Mouse (Mus musculus) neural tube, embryonic 15.5 days (tissue): ENCODE measurements around the gene Arhgef28. TPM values are rescaled to one million over a fixed set of nuclear protein-coding genes. Genes with fewer than 3 reads are reported as not detected.
A peak's percentile ranks its signal among the peaks of the same experiment; 100 is the strongest.

Source experiments
- ATAC-seq: fragments of 200-750 bp; cut with Nextera tagmentation; 2 replicates; pipeline ENCODE4 v1.8.0; 2017; ENCODE audit warnings: mild to moderate bottlenecking, moderate TSS enrichment, moderate library complexity; ENCODE audit not compliant: low FRiP score
- H3K27ac ChIP-seq: fragments of 300-500 bp; sonication (generic); replicated peaks from 2 replicates; pipeline ENCODE4 v1.5.1; 2015; ENCODE audit warnings: mild to moderate bottlenecking, inconsistent platforms
- H3K27me3 ChIP-seq: fragments of 300-500 bp; sonication (generic); replicated peaks from 2 replicates; pipeline ENCODE4 v1.6.1; 2015; ENCODE audit warnings: inconsistent platforms
- H3K36me3 ChIP-seq: fragments of 300-500 bp; sonication (generic); 2 replicates; pipeline ENCODE4 v1.6.1; 2015; ENCODE audit warnings: inconsistent platforms
- H3K4me1 ChIP-seq: fragments of 300-500 bp; sonication (generic); 2 replicates; pipeline ENCODE4 v1.6.1; 2015; ENCODE audit warnings: inconsistent platforms
- H3K4me2 ChIP-seq: fragments of 300-500 bp; sonication (generic); 2 replicates; pipeline ENCODE4 v1.6.1; 2015; ENCODE audit warnings: inconsistent platforms, mild to moderate bottlenecking, moderate library complexity
- H3K4me3 ChIP-seq: fragments of 300-500 bp; sonication (generic); replicated peaks from 2 replicates; pipeline ENCODE4 v1.5.1; 2015; ENCODE audit warnings: mild to moderate bottlenecking, inconsistent platforms
- H3K9ac ChIP-seq: fragments of 300-500 bp; sonication (generic); replicated peaks from 2 replicates; pipeline ENCODE4 v1.6.1; 2015; ENCODE audit warnings: mild to moderate bottlenecking, inconsistent platforms
- H3K9me3 ChIP-seq: fragments of 300-500 bp; sonication (generic); replicated peaks from 2 replicates; pipeline ENCODE4 v1.6.1; 2016; ENCODE audit warnings: inconsistent platforms
- WGBS: fragments of 180-500 bp; shearing (Covaris S2); methylation state at CpG from one replicate; pipeline ENCODE4 v1.1.7; 2015; ENCODE audit warnings: mixed read lengths; 5-methylcytosine and 5-hydroxymethylcytosine counted together
- polyA plus RNA-seq: library from polyadenylated mRNA; unstranded; fragments of >200 nt; fragmentation: Nextera tagmentation; extraction: Ambion mirVana; gene quantifications from 2 replicates; pipeline ENCODE4 v1.2.1, GENCODE M21; 2015

Gene Arhgef28
- polyA plus RNA-seq, 1 experiment from 2014 or later = 31.0 TPM

DNA sequence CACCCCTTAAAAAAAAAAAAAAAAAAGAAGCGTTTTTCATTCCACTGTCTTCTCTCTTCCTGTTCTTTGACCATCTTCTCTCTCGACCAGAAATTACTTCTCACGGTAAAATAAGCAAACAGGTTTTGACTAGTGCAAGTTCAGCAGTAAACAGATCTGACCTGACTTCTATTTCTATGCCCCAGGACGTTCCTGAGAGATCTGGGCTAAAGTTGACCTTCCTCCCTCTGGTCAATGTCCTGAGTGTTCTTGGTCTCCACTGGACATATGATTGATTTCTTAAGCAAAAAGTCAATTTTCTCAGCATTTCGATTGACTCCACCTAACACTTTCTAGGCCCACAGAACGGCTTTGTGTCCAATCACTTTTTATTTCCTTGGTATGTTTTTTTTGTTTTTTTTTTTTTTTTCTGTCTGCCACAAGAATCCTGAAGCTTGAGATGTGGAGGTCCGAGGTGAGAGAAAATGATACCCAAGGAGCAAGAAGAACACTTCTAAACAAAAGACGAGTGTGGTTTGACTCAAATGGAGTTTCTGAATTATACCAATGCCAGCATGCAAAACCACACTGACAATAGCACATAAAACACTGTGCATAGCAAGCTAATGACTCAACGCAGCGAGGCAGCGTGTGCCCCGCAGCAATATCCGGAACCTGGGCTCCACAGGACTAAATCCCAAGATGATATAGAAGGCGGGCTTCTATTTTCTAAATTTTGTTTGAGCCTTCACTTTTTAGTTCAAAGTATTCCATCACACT is 278.7 kb downstream of the Arhgef28 start:
- no peaks in the 10 kb centered on the region for H3K9me3 ChIP-seq
- H3K27me3 ChIP-seq = no peaks in the 10 kb centered on the region
- H3K4me3 ChIP-seq = no peak overlapping the region
- 26% methylated on average over 14 of the region's 14 CpGs for WGBS
- peak overlapping the region; percentile 19; the same call in 1 of the 2 replicates for H3K4me2 ChIP-seq
- no peak overlapping the region for H3K27ac ChIP-seq
- H3K9ac ChIP-seq = no peak overlapping the region
- H3K36me3 ChIP-seq = no peaks in the 10 kb centered on the region
- peaks cover 25% of the 10 kb centered on the region for H3K4me1 ChIP-seq
- no peak for ATAC-seq

- H3K4me2 ChIP-seq = no peak overlapping the region
- no peaks in the 10 kb centered on the region for H3K36me3 ChIP-seq
- H3K9me3 ChIP-seq = no peaks in the 10 kb centered on the region
- no peak overlapping the region for H3K27ac ChIP-seq
- H3K4me1 ChIP-seq = peaks cover 25% of the 10 kb centered on the region
- H3K4me3 ChIP-seq = no peak overlapping the region
- no peak overlapping the region for H3K9ac ChIP-seq
- H3K27me3 ChIP-seq = no peaks in the 10 kb centered on the region
- no peak for ATAC-seq
- WGBS = 89% methylated on average over 10 of the region's 10 CpGs
Observed at GRCm38 (mm10) chr13:97926371-97926770, 279.9 kb downstream of the Arhgef28 start.

DNA sequence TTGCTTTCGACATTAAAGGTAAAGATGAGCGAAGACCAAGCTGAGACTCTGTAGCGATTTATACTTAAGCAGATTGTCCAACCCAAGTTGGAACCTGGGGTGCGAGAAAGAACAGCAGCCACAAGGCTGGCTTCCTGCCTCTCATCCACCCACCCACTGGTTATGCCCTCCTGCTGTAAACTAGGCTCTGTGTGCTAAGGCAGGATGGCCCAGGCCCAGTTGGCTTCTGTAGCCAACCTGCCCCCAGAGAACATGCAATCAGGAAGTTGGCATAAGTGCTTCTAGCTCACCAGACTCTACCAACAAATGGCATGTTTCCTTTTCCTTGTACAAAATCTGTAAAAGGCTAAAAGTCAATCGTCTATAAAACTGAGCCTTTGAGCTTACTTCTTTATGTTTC is 283.2 kb downstream of the Arhgef28 start:
- H3K9me3 ChIP-seq = no peaks in the 10 kb centered on the region
- no peak overlapping the region for H3K27ac ChIP-seq
- WGBS = 94% methylated on average over 5 of the region's 5 CpGs
- no peaks in the 10 kb centered on the region for H3K27me3 ChIP-seq
- H3K9ac ChIP-seq = no peak overlapping the region
- no peaks in the 10 kb centered on the region for H3K36me3 ChIP-seq
- peaks cover 24% of the 10 kb centered on the region for H3K4me1 ChIP-seq
- H3K4me2 ChIP-seq = no peak overlapping the region
- no peak for ATAC-seq
- H3K4me3 ChIP-seq = no peak overlapping the region

GRCm38 (mm10) chr13:97919590-97919989 is 286.6 kb downstream of the Arhgef28 start:
- no peak overlapping the region for H3K4me3 ChIP-seq
- no peaks in the 10 kb centered on the region for H3K36me3 ChIP-seq
- ATAC-seq = no peak
- H3K4me1 ChIP-seq = peaks cover 22% of the 10 kb centered on the region
- 21% methylated on average over 8 of the region's 8 CpGs for WGBS
- H3K9me3 ChIP-seq = no peaks in the 10 kb centered on the region
- H3K4me2 ChIP-seq = no peak overlapping the region
- H3K27ac ChIP-seq = no peak overlapping the region
- H3K9ac ChIP-seq = no peak overlapping the region
- no peaks in the 10 kb centered on the region for H3K27me3 ChIP-seq

DNA sequence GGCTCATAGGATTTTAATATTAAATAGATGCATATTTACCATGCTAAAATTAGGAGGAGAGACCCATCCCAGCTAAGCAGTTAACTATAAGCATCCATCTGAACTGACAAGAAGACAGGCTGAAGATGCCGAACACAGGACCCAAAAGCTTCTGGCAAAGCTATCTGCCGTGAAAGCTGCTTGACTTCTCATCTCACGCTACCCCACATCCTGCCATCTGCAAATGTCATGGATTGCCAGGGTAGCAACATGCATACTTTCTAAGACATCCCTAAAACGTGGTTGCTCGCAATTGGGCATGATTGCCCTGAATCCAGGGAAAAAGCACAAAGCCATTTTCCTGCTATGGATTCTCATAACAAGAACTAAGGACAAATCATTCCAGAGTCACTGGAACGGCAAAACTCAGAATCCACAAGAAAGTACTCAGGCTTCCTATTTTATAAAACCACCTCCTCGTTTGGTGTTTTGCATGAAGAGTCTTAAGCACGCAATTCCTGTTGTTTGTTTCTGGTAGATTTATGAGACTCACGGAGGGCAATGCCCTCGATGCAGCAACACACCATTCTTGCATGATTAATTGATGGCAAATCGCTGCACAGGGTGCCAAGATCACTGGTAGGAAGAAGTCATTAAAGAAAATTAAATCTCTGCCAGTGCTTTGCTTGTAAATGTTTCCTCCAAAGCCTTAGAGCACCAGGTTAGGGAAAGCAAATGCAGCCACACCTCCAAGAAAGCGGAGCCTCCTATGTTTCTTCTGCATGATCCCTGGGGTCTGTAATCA is 287.9 kb downstream of the Arhgef28 start:
- H3K9ac ChIP-seq = no peak overlapping the region
- no peak overlapping the region for H3K4me3 ChIP-seq
- 31% methylated on average over 12 of the region's 12 CpGs for WGBS
- ATAC-seq = 0 out of 2 replicates have a peak, but pooled peaks have one; percentile 45
- no peaks in the 10 kb centered on the region for H3K27me3 ChIP-seq
- peaks cover 22% of the 10 kb centered on the region for H3K4me1 ChIP-seq
- no peaks in the 10 kb centered on the region for H3K36me3 ChIP-seq
- no peak overlapping the region for H3K4me2 ChIP-seq
- peak overlapping the region; percentile 73 for H3K27ac ChIP-seq
- H3K9me3 ChIP-seq = no peaks in the 10 kb centered on the region

GRCm38 (mm10) chr13:97911013-97911412 is 295.2 kb downstream of the Arhgef28 start:
- H3K9ac ChIP-seq = no peak overlapping the region
- H3K4me1 ChIP-seq = peaks cover 13% of the 10 kb centered on the region
- H3K27me3 ChIP-seq = no peaks in the 10 kb centered on the region
- 7% methylated on average over 10 of the region's 10 CpGs for WGBS
- H3K27ac ChIP-seq = peak overlapping the region; percentile 74
- H3K36me3 ChIP-seq = no peaks in the 10 kb centered on the region
- peak overlapping the region; percentile 26 for H3K4me2 ChIP-seq
- no peaks in the 10 kb centered on the region for H3K9me3 ChIP-seq
- H3K4me3 ChIP-seq = no peak overlapping the region
- peak; percentile 74 for ATAC-seq

- H3K27ac ChIP-seq = no peak overlapping the region
- WGBS = 89% methylated on average over 8 of the region's 8 CpGs
- H3K27me3 ChIP-seq = no peaks in the 10 kb centered on the region
- peaks cover 25% of the 10 kb centered on the region for H3K4me1 ChIP-seq
- no peak overlapping the region for H3K4me3 ChIP-seq
- no peaks in the 10 kb centered on the region for H3K36me3 ChIP-seq
- no peak for ATAC-seq
- H3K4me2 ChIP-seq = no peak overlapping the region
- no peak overlapping the region for H3K9ac ChIP-seq
- no peaks in the 10 kb centered on the region for H3K9me3 ChIP-seq
Observed at GRCm38 (mm10) chr13:97902821-97903220, 303.4 kb downstream of the Arhgef28 start.

- Histone ChIP-seq H3K4me2 (no peak overlapping the region), H3K9ac (no peak overlapping the region), H3K36me3 (no peaks in the 10 kb centered on the region), H3K4me1 (peaks cover 21% of the 10 kb centered on the region), H3K27ac (peak overlapping the region; percentile 82), H3K4me3 (no peak overlapping the region), H3K27me3 (no peaks in the 10 kb centered on the region), H3K9me3 (no peaks in the 10 kb centered on the region)
- peak; percentile 84 for ATAC-seq
- 26% methylated on average over 3 of the region's 3 CpGs for WGBS
Observed at GRCm38 (mm10) chr13:97900380-97900758, 305.9 kb downstream of the Arhgef28 start.

DNA sequence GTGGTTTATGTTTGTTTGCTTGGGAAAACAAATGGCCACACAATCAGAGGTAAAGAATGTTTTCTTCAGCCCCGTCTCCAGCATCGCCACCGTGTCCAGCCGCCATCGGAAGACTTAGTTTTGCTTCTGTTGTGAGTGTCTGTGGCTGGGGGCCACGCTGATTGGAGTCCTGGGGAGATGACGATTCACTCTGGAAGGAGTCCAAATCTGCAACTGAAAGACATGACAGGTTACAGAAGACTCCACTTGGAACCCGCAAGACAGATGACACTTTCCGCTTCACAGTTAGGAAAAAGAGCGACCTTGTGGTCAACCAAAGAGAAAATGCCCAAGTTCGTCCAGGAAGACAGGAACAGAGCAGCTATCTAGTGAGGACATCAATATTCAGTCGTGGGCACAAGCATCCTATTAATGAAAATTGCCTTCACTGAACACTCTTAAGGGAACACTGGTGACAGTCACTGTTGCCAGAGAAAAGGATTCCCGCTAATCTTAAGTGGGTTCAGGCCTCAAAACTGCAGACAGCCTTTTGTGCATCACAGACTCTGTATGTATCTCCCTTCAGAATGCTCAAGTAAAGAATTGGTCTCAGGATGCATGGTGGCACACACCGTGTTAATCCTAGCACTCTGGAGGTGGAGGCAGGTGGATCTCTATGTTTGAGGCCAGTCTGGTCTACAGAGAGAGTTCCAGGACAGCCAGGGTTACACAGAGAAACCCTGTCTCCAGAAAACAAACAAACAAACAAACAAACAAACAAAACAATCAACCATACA is 306.4 kb downstream of the Arhgef28 start:
- peaks cover 19% of the 10 kb centered on the region for H3K4me1 ChIP-seq
- 45% methylated on average over 14 of the region's 14 CpGs for WGBS
- no peak overlapping the region for H3K4me3 ChIP-seq
- peak; percentile 58 for ATAC-seq
- H3K9me3 ChIP-seq = no peaks in the 10 kb centered on the region
- H3K9ac ChIP-seq = no peak overlapping the region
- peak overlapping the region; percentile 82 for H3K27ac ChIP-seq
- no peaks in the 10 kb centered on the region for H3K36me3 ChIP-seq
- no peaks in the 10 kb centered on the region for H3K27me3 ChIP-seq
- H3K4me2 ChIP-seq = no peak overlapping the region

DNA sequence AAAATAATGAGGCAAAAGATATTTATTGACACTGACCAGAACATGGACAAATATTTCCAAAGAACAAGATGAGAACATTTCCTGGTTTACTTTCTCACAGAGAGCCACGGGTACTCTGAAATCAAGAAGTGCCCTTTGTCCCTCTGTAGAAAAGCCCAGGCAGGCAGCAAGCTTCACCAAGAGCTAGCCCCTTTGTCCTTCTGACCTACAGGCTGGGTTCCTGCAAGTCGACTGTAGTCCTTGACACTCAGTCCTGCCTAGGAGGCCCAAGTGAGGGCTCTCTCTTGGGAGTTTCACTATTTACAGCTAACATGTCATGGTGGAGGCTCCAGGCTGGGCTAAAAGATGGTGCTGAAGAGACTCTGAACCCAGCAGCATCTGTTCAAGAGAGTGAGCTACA is 307.6 kb downstream of the Arhgef28 start:
- no peak overlapping the region for H3K4me2 ChIP-seq
- H3K36me3 ChIP-seq = no peaks in the 10 kb centered on the region
- no peaks in the 10 kb centered on the region for H3K27me3 ChIP-seq
- peaks cover 21% of the 10 kb centered on the region for H3K4me1 ChIP-seq
- no peaks in the 10 kb centered on the region for H3K9me3 ChIP-seq
- no peak overlapping the region for H3K4me3 ChIP-seq
- H3K9ac ChIP-seq = no peak overlapping the region
- H3K27ac ChIP-seq = no peak overlapping the region
- no peak for ATAC-seq
- 77% methylated on average over 2 of the region's 2 CpGs for WGBS

DNA sequence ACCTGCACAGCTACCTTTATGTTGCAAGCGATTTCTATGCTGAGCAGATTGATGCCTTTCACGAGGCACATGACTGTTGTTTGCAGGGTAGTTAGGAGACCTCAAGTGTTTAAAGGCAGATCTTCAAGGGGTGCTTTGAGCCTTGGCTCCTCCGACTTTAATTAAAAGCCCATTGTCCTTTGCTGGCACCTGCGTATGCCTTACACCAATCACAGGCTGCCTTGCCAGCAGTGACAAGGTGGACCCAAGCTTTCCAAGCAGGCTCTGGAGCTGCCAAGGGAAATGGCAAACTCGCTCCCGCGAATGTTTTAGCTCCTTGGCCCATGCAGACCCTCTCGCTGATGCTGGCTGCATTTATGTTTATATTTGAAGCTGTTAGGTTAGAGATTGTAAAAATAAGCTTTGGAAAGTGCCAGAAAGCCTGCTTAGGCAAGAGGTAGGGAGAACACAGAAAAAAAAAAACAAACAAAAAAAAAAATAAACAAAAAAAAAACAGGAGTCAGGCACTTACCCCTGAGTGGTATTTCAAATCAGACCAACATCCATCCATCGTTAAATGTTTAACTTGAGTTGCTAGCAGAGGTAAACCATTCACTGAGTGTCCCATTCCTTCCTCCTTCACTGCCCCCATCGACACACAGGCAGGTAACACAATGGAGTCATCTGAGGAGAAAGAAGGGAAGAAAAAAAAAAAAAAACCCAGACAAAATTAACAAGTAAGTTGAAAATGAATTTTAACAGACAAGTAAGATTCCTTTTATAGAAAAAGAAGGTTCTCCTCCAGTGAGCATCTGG is 313.0 kb downstream of the Arhgef28 start:
- 28% methylated on average over 10 of the region's 10 CpGs for WGBS
- no peak overlapping the region for H3K4me3 ChIP-seq
- peak; percentile 33; the same call in 1 of the 2 replicates for ATAC-seq
- H3K9me3 ChIP-seq = no peaks in the 10 kb centered on the region
- no peaks in the 10 kb centered on the region for H3K27me3 ChIP-seq
- H3K9ac ChIP-seq = no peak overlapping the region
- peak overlapping the region; percentile 19; the same call in 1 of the 2 replicates for H3K4me2 ChIP-seq
- no peaks in the 10 kb centered on the region for H3K36me3 ChIP-seq
- H3K4me1 ChIP-seq = peaks cover 24% of the 10 kb centered on the region
- peak overlapping the region; percentile 80 for H3K27ac ChIP-seq
